Mouse (Mus musculus) limb, embryonic 11.5 days (tissue): ENCODE results near the gene Tnfrsf19. TPM values are rescaled to one million over a fixed set of nuclear protein-coding genes. Genes with fewer than 3 reads are reported as not detected.

Experiments
- ATAC-seq: fragments of 200-750 bp; cut with Nextera tagmentation; 2 replicates; pipeline ENCODE4 v1.8.0; 2017; ENCODE audit warnings: low read depth; ENCODE audit not compliant: insufficient number of reproducible peaks, low FRiP score, low TSS enrichment
- DNase-seq: peaks from one replicate; pipeline ENCODE4 v3.0.0-alpha.2; 2015; ENCODE audit warnings: low spot score
- H3K27ac ChIP-seq: fragments of 300-500 bp; sonication (generic); replicated peaks from 2 replicates; pipeline ENCODE4 v1.5.1; 2014; ENCODE audit warnings: low read depth, mild to moderate bottlenecking, low read length
- H3K27me3 ChIP-seq: fragments of 300-500 bp; sonication (generic); 2 replicates; pipeline ENCODE4 v1.6.1; 2014; ENCODE audit warnings: mild to moderate bottlenecking, low read length, mixed read lengths; ENCODE audit not compliant: control insufficient read depth, insufficient read depth
- H3K36me3 ChIP-seq: fragments of 300-500 bp; sonication (generic); 2 replicates; pipeline ENCODE4 v1.6.1; 2014; ENCODE audit warnings: mild to moderate bottlenecking, low read length, moderate library complexity, mixed read lengths; ENCODE audit not compliant: control insufficient read depth, insufficient read depth
- H3K4me1 ChIP-seq: fragments of 300-500 bp; sonication (generic); 2 replicates; pipeline ENCODE4 v1.6.1; 2014; ENCODE audit warnings: low read length, mixed read lengths; ENCODE audit not compliant: control insufficient read depth, insufficient read depth
- H3K4me2 ChIP-seq: fragments of 300-500 bp; sonication (generic); 2 replicates; pipeline ENCODE4 v1.6.1; 2014; ENCODE audit warnings: low read depth, mild to moderate bottlenecking, moderate library complexity; ENCODE audit not compliant: severe bottlenecking
- H3K4me3 ChIP-seq: fragments of 300-500 bp; sonication (generic); 2 replicates; pipeline ENCODE4 v1.5.1; 2014; ENCODE audit warnings: low read depth, low read length
- H3K9ac ChIP-seq: fragments of 300-500 bp; sonication (generic); 2 replicates; pipeline ENCODE4 v1.6.1; 2014; ENCODE audit warnings: mild to moderate bottlenecking, low read length
- H3K9me3 ChIP-seq: fragments of 300-500 bp; sonication (generic); 2 replicates; pipeline ENCODE4 v1.6.1; 2016; ENCODE audit warnings: low read length; ENCODE audit not compliant: control insufficient read depth
- WGBS: fragments of 180-500 bp; shearing (Covaris S2); extraction: QIAGEN DNeasy Blood & Tissue Kit; methylation state at CpG from one replicate; pipeline ENCODE4 v1.1.7; 2014; 5-methylcytosine and 5-hydroxymethylcytosine counted together
- polyA plus RNA-seq: library from polyadenylated mRNA; unstranded; fragments of >200 nt; fragmentation: Nextera tagmentation; extraction: Ambion mirVana; gene quantifications from 2 replicates; pipeline ENCODE4 v1.2.1, GENCODE M21; 2014

The Tnfrsf19 gene
- polyA plus RNA-seq, 1 experiment from 2014 or later: 32.1 TPM

DNA sequence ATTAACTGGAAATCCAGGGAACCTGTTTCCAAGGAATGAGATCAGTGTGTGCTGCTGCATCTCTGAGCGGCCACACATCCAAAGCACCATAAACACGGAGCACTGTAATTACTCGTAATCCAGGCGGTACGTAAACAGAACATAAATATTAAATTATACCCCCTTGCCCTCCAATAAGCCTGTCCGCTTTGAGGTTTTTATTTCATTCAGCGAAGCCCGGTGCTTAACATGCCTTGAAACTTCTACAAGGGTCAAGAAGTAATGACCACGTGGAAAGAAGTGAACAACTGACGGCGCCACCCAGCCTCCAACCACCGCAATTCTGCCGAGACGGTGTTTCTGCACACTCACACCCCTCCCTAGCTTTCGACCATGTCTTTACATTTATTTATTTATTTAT is 31.7 kb downstream of the Tnfrsf19 start:
- Histone ChIP-seq H3K27ac (no peak overlapping the region), H3K4me3 (no peak overlapping the region), H3K9me3 (no peaks in the 10 kb centered on the region), H3K9ac (no peak overlapping the region), H3K27me3 (peaks cover 9% of the 10 kb centered on the region; the same call in 1 of the 2 replicates), H3K4me2 (no peak overlapping the region), H3K4me1 (peaks cover 15% of the 10 kb centered on the region), H3K36me3 (no peaks in the 10 kb centered on the region)
- peak; percentile 60 for DNase-seq
- WGBS: 24% methylated on average over 15 of the region's 15 CpGs
- ATAC-seq: no peak

DNA sequence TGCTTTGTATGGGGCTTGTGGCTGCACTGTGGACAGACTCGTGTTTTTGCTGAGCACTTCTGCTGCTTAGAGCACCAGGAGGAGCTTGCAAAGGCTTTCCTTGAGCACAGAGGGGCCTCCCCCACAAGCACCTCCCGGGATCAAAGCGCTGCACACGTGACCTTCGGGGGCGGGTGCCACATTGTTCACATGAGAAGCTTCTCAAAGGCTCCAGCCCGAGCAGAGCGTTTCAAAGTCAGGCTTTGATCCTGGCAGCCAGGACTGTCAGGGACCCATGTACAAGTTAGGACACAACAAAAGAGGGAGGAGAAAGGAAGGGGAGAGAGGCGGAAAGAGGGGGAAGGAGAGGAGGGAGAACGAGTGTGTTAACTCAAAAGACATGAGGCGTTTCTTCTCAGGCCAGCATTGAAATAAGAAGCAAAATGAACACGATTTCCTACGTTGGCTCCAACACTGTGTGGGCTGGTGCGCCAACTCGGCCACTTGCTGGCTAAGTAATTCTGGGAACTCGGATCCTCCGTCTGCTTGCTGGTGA is 33.8 kb downstream of the Tnfrsf19 start:
- Histone ChIP-seq H3K27me3 (peaks cover 9% of the 10 kb centered on the region; the same call in 1 of the 2 replicates), H3K9me3 (no peaks in the 10 kb centered on the region), H3K9ac (0 out of 2 replicates have a peak overlapping the region, but pooled peaks have one; percentile 31), H3K36me3 (no peaks in the 10 kb centered on the region), H3K27ac (peak overlapping the region; percentile 61), H3K4me2 (peak overlapping the region; percentile 47), H3K4me3 (no peak overlapping the region), H3K4me1 (peaks cover 12% of the 10 kb centered on the region)
- ATAC-seq (peak; percentile 86), DNase-seq (peak; percentile 88)
- 1% methylated on average over 17 of the region's 17 CpGs for WGBS

DNA sequence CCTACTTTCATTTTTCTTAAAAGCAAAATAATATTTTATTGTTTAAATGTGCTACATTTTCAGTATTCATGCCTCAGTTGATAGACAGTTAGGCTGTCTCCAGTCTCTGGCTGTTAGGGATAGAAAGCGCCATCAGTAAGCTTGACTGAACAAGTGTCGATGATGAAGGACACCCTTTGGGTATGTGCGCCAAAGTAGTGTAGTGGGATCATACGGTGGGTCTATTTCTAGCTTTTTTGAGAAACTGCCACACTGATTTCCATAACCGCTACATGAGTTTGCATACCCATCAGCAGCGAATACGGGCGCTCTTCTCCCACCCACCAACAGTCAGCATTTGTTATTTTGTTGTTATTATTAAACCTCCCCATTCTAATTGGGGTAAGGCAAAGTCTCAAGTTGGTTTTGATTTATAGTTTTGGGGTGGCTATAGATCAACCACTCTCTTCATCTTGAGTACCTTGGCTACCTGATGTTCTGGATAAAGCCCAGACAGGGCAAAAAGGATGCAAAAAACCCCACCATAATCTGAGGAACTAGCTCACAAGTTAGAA is 34.6 kb downstream of the Tnfrsf19 start:
- 94% methylated on average over 8 of the region's 8 CpGs for WGBS
- Histone ChIP-seq H3K9ac (no peak overlapping the region), H3K4me1 (peaks cover 9% of the 10 kb centered on the region), H3K4me3 (no peak overlapping the region), H3K27ac (no peak overlapping the region), H3K4me2 (no peak overlapping the region), H3K27me3 (peaks cover 3% of the 10 kb centered on the region; the same call in 1 of the 2 replicates), H3K36me3 (no peaks in the 10 kb centered on the region), H3K9me3 (no peaks in the 10 kb centered on the region)
- no peak for ATAC-seq
- DNase-seq: no peak

DNA sequence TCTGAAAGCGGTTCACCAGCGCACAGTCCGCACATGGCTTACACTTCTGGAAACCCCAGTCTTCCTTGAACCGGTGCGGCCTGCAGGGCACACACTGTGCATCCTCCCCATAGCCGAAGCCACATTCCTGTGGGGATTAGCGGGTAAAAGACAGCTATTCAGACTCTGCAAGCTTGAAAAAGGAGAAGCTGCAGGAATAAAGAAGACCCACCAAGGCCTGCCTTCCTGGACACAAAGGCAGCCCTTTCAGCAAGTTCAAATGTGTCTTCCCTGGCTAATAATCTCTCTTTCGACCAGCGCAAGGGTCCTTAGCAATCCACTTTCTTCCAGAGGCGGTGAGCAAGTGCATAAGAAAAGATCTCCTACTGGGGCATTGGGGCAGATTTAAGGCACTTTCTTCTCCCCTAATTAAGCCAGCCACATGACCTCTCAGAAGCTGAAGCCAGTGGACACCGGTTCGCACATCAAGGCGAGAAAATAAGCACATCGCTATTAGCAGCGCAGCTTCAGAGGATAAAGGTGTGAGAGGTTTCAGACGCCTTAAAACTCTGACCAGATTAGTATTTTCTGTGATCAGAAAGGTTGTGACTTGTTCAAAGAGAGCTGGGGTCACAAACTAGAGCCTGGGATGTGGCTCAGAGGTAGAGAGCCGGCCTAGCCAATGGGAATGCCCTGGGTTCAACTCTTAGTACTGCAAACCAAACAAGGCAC is 41.0 kb downstream of the Tnfrsf19 start:
- Histone ChIP-seq H3K27me3 (no peaks in the 10 kb centered on the region), H3K9me3 (no peaks in the 10 kb centered on the region), H3K4me3 (no peak overlapping the region), H3K9ac (no peak overlapping the region), H3K36me3 (no peaks in the 10 kb centered on the region), H3K27ac (no peak overlapping the region), H3K4me2 (no peak overlapping the region), H3K4me1 (no peaks in the 10 kb centered on the region)
- WGBS: 30% methylated on average over 17 of the region's 17 CpGs
- DNase-seq (no peak), ATAC-seq (no peak)

DNA sequence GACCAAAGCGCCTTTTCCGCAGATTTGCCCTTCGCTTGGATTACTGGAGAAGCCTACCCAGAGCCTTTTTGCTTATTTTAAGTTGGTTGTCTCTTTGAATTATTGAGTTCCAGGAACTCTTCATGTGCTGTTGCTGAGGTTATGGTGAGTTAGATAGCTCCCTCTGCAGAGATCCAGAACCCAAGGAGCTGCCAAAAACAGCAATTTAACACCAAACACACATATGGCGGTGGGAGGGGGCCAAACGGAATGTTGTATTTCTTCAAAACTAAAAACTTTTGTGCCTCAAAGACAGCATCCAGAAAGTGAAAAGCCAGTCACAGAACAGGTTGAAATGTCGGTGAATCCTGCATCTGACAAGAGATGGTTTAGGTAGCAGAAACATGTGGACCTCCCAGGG is 42.6 kb downstream of the Tnfrsf19 start:
- H3K27ac ChIP-seq: no peak overlapping the region
- ATAC-seq (no peak), DNase-seq (no peak)
- 0 out of 2 replicates have a peak, but pooled peaks cover 3% of the 10 kb centered on the region for H3K4me1 ChIP-seq
- H3K36me3 ChIP-seq: no peaks in the 10 kb centered on the region
- H3K4me3 ChIP-seq: no peak overlapping the region
- H3K27me3 ChIP-seq: no peaks in the 10 kb centered on the region
- 97% methylated on average over 6 of the region's 6 CpGs for WGBS
- H3K9me3 ChIP-seq: no peaks in the 10 kb centered on the region
- no peak overlapping the region for H3K4me2 ChIP-seq
- no peak overlapping the region for H3K9ac ChIP-seq

DNA sequence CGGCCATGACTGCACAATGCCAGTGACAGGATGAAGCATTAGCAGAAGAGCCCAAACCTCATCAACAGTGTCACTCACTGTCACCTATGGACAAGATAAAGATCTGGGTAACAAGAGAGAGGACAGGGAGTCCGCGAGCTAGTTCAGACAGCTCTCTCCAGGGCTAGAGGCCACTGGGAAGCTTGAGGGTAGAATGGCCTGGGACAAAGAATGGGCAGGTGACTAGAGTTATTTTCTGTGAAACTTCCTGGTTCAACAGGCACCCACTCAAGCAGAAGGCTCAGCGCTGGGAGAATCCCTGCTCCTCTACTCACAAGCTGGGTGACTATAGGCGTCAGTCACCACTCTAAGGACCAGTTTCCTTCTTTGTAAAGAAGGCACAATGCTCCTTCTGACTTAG is 46.2 kb downstream of the Tnfrsf19 start:
- no peak for ATAC-seq

DNA sequence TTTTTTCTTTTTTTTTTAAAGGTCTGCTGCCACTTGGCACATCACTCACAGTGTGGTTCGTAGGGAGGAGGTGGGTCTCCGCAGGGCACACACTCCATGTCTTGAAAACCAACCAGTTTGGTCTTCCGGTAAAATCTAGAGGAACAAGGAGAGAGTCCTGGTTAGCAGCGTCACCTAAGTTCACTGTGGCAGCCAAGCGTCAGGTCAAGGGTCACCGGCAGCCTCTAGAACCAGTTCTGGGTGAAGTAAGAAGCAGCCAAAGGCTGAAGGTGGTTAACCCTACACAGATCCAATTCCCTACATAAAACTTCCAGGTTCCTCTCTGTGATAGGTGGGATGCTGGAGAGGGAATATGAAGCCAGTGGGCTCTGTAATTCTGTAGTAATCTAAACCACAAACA is 49.7 kb downstream of the Tnfrsf19 start:
- Histone ChIP-seq H3K27me3 (no peaks in the 10 kb centered on the region), H3K36me3 (no peaks in the 10 kb centered on the region), H3K4me3 (no peak overlapping the region), H3K9me3 (no peaks in the 10 kb centered on the region), H3K27ac (no peak overlapping the region), H3K4me2 (no peak overlapping the region), H3K4me1 (0 out of 2 replicates have a peak, but pooled peaks cover 3% of the 10 kb centered on the region), H3K9ac (no peak overlapping the region)
- no peak for DNase-seq
- WGBS: 75% methylated on average over 6 of the region's 6 CpGs
- ATAC-seq: no peak

More for the DNA sequence above, 46.2 kb downstream of the Tnfrsf19 start:
- WGBS: 87% methylated on average over 5 of the region's 5 CpGs
- no peaks in the 10 kb centered on the region for H3K36me3 ChIP-seq
- H3K4me1 ChIP-seq: 0 out of 2 replicates have a peak, but pooled peaks cover 3% of the 10 kb centered on the region
- H3K27me3 ChIP-seq: no peaks in the 10 kb centered on the region
- no peaks in the 10 kb centered on the region for H3K9me3 ChIP-seq
- no peak overlapping the region for H3K4me2 ChIP-seq
- no peak overlapping the region for H3K27ac ChIP-seq
- DNase-seq: no peak
- no peak overlapping the region for H3K4me3 ChIP-seq
- H3K9ac ChIP-seq: no peak overlapping the region

DNA sequence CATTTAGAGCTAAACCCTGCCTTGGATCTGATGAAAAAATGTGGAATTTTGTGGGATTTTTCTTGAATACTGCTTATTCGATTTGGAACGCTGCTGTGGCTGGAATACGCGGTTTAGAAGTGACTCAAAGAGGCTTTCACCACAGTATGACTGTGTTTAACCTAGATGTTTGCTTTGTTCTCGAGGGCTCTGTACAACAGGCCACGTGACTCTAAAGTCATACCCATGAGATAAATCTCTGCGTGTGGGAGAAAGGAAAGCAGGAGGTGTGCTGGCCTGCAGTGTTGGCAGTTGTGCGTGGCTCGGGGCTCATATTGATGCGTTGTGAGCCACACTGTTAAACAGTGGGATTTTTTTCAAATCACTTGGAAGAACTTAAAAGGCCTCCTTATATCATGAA is 52.8 kb downstream of the Tnfrsf19 start:
- Histone ChIP-seq H3K4me2 (no peak overlapping the region), H3K27ac (no peak overlapping the region), H3K4me1 (no peaks in the 10 kb centered on the region), H3K9me3 (no peaks in the 10 kb centered on the region), H3K27me3 (no peaks in the 10 kb centered on the region), H3K4me3 (no peak overlapping the region), H3K36me3 (no peaks in the 10 kb centered on the region), H3K9ac (no peak overlapping the region)
- no peak for DNase-seq
- WGBS: 93% methylated on average over 10 of the region's 10 CpGs
- no peak for ATAC-seq
